Mouse (Mus musculus) kidney, adult 2 months (tissue): ENCODE measurements at regions not wholly inside any gene's neighbourhood (a gene's known extent, or its start where the extent isn't known, plus 50 kb on each side); places are given as distances from the start of the nearest gene placed in this dataset.

Experiments
- CTCF ChIP-seq: fragments of 200-500 bp; conservative IDR thresholded peaks from 2 replicates; pipeline ENCODE4 v1.5.1; 2011; ENCODE audit warnings: low read depth, mild to moderate bottlenecking, control low read depth, low read length, moderate library complexity, mixed read lengths; ENCODE audit not compliant: insufficient read depth, insufficient read length
- POLR2A ChIP-seq: fragments of 200-500 bp; IDR thresholded peaks from one replicate; pipeline ENCODE4 v1.6.1; 2011; ENCODE audit warnings: low read depth, low read length, control low read depth

DNA sequence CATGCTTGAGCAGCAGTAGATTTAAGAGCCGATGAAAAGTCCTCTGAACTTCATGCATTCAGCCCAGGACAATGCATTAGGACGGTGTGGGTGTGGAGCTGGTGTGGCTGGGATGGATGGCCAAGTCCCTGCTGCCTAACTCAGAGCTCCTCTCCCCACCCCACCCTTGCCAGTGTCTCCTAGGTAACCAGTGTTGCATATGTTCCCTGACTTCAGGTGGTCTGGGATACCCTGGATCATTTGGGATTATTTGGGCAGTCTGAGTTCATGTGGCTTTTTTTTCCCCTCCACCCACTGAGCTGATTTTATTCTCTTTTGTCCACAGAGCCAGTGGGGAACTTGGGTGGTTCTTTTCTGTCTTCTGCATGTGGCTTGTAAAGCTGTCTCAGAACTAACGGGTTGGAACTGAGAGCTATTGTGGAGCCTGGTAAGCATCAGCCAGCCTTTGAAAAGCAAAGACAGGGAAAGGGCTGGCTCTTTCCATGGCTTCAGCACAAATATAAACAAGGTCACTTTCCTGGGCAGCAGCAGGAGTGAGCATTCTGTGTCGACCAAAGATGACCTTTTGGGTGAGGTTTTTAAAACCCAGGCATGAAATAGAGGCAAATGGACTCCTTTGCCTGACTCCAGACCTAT is 205.1 kb upstream of the Bmp2 start:
- TF ChIP-seq CTCF (no peak), POLR2A (no peak)
